Mouse (Mus musculus): Measurements from ENCODE around the gene Slc41a3.

DNA sequence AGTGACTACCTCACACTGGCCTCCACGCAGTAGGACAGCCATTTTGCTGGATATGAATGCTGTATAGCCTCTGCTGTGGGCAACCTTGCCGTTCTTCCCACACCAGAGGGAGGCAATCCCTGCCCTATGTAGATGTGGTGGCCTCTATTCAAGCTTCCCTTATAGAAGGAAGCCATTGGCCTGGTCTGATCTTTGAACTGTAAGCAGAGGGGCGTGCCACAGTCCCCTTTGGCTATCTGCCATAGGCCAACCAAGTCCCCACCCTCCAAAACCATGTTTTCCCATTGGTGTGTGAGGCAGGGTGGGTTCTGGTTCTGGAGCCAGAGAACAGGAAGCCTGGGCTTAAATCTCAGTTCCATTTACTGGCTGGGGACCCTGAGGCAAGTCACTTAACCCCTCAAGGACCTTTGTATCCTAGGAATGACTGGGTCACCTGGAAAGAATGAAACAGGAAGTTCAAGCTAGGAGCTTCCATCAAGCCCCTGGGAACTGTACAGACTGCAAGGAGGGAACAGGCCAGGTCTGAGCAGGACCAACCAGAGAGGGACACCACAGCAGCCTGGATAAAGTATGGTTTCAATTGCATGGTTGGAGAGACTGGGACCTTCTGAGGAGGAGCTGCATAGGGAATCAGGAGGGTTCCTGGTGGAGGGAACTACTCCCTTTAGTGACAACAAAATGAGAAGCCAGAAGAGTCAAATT, 79.5 kb downstream of the Slc41a3 start:
- TF ChIP-seq POLR2A (IDR thresholded peaks at IDR 0.05; ENCODE audit: borderline replicate concordance, extremely low read depth, insufficient read depth, insufficient read length, poor library complexity, severe bottlenecking) = no peak
- TF ChIP-seq CTCF (IDR thresholded peaks at IDR 0.05; ENCODE audit: borderline replicate concordance, extremely low read depth, insufficient read depth, insufficient read length) = no peak
